Mouse (Mus musculus) CD4-positive, CD25-positive, alpha-beta regulatory T cell, adult 9 weeks (primary cell): ENCODE data around the gene Rbm46. TPM values are rescaled to one million over a fixed set of nuclear protein-coding genes. Genes with fewer than 3 reads are reported as not detected.

Source experiments
- polyA plus RNA-seq: library from polyadenylated mRNA; unstranded; fragments of 100-300 nt; shearing (Covaris generic); gene quantifications from one replicate; pipeline ENCODE4 v1.2.1, GENCODE M21; 2017

The Rbm46 gene
- polyA plus RNA-seq: not detected

DNA sequence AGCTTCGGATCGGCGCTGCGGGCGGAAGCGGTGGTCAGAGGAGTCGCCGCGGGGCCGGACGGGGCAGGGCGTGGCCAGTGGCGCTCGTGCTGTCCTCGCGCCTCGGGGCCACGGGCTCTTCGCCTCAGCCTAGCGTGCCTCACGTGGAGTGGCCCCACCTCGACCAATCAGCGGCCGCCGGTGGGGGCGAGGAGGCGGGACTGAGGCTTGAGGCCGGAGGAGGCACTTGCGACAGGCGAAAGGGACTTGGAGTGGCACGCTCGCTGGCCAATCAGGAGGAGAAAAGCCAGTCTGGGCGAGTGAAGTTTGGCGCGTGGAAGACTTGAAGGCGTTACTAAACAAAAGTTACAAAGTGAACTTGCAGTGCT is at the start of gene Rbm46:
Rbm46 (minus strand) TSS at position 112 of the 368 bp plus-strand sequence.

GRCm38 (mm10) chr3:82903613-82904205 is 27.4 kb upstream of the Rbm46 start, which contains the start of gene Lrat:
Gene Lrat, minus strand, starts transcription at chr3:82903973.

Other genes with a start within 250 kb of the Rbm46 start
- gene Lrat, start 27.5 kb upstream of the Rbm46 start, polyA plus RNA-seq: 0.06 TPM
- gene Fgg, start 131.2 kb upstream of the Rbm46 start, polyA plus RNA-seq: not detected
- not detected for gene Fga, start 149.6 kb upstream of the Rbm46 start, polyA plus RNA-seq
- gene Fgb, start 173.4 kb upstream of the Rbm46 start, polyA plus RNA-seq: not detected
- gene Plrg1, start 179.0 kb upstream of the Rbm46 start, polyA plus RNA-seq: 96.2 TPM